Mouse (Mus musculus) thymus, postnatal 0 days (tissue): Measurements from ENCODE around the gene Sfxn3. TPM values are rescaled to one million over a fixed set of nuclear protein-coding genes. Genes with fewer than 3 reads are reported as not detected.
"Not testable (repeated sequence)": the region's sequence is repeated elsewhere in the genome, so short reads cannot be mapped to it uniquely, and the experiment has no call there.

Source experiments
- DNase-seq: peaks from one replicate; pipeline ENCODE4 v3.0.0-alpha.2; 2015; ENCODE audit warnings: low spot score
- polyA plus RNA-seq: library from polyadenylated mRNA; unstranded; fragments of >200 nt; fragmentation: Nextera tagmentation; extraction: Ambion mirVana; gene quantifications from 2 replicates; pipeline ENCODE4 v1.2.1, GENCODE M21; 2015

Gene Sfxn3
- polyA plus RNA-seq, 1 experiment from 2014 or later, result 17.4 TPM

- DNase-seq, result peak; percentile 35
These were observed 29.4 kb upstream of the Sfxn3 start for GRCm38 (mm10) chr19:45017909-45018308.

GRCm38 (mm10) chr19:45018351-45018831 is 28.9 kb upstream of the Sfxn3 start:
- no peak for DNase-seq

- DNase-seq, result no peak
These were observed 27.0 kb upstream of the Sfxn3 start for GRCm38 (mm10) chr19:45020348-45020747.

- DNase-seq, result no peak
These were observed 25.9 kb upstream of the Sfxn3 start for GRCm38 (mm10) chr19:45021362-45021761.

GRCm38 (mm10) chr19:45023993-45024392 is 23.3 kb upstream of the Sfxn3 start:
- DNase-seq, result no peak

- DNase-seq, result no peak
These were observed 22.5 kb upstream of the Sfxn3 start for GRCm38 (mm10) chr19:45024775-45025174.

GRCm38 (mm10) chr19:45025937-45026568 is 21.2 kb upstream of the Sfxn3 start:
- DNase-seq, result no peak

- no peak for DNase-seq
These were observed 20.2 kb upstream of the Sfxn3 start for GRCm38 (mm10) chr19:45026958-45027670.

GRCm38 (mm10) chr19:45027848-45028247 is 19.5 kb upstream of the Sfxn3 start:
- no peak for DNase-seq

- no peak for DNase-seq
These were observed 18.6 kb upstream of the Sfxn3 start for GRCm38 (mm10) chr19:45028746-45029145.

- DNase-seq, result no peak
These were observed 17.7 kb upstream of the Sfxn3 start for GRCm38 (mm10) chr19:45029571-45029970.

GRCm38 (mm10) chr19:45030111-45030510 is 17.2 kb upstream of the Sfxn3 start:
- DNase-seq, result peak; percentile 60

GRCm38 (mm10) chr19:45030746-45031693 is 16.3 kb upstream of the Sfxn3 start:
- peak; percentile 86 for DNase-seq

GRCm38 (mm10) chr19:45031780-45032179 is 15.5 kb upstream of the Sfxn3 start:
- DNase-seq, result peak; percentile 67

- no peak for DNase-seq
These were observed 14.6 kb upstream of the Sfxn3 start for GRCm38 (mm10) chr19:45032570-45033332.

- peak; percentile 48 for DNase-seq
These were observed 10.4 kb upstream of the Sfxn3 start for GRCm38 (mm10) chr19:45036867-45037266.

- DNase-seq, result not testable (repeated sequence)
These were observed 9.1 kb upstream of the Sfxn3 start for GRCm38 (mm10) chr19:45038198-45038597.

GRCm38 (mm10) chr19:45040214-45040613 is 7.1 kb upstream of the Sfxn3 start:
- DNase-seq, result no peak

- DNase-seq, result peak; percentile 54
These were observed 2.8 kb upstream of the Sfxn3 start for GRCm38 (mm10) chr19:45044389-45044927.

GRCm38 (mm10) chr19:45045236-45045635 is 2.1 kb upstream of the Sfxn3 start:
- DNase-seq, result no peak

- no peak for DNase-seq
These were observed 1.7 kb upstream of the Sfxn3 start, which contains the start of gene Pdzd7 for GRCm38 (mm10) chr19:45045651-45046050. Gene Pdzd7 (minus strand): TSS chr19:45045717.
